Mouse (Mus musculus): ENCODE measurements around the gene Rftn2. TPM values are rescaled to one million over a fixed set of nuclear protein-coding genes. Genes with fewer than 3 reads are reported as not detected.

The Rftn2 gene
- 10 to 100 TPM; 14.3 to 17.6 TPM for total RNA-seq (2021)

DNA sequence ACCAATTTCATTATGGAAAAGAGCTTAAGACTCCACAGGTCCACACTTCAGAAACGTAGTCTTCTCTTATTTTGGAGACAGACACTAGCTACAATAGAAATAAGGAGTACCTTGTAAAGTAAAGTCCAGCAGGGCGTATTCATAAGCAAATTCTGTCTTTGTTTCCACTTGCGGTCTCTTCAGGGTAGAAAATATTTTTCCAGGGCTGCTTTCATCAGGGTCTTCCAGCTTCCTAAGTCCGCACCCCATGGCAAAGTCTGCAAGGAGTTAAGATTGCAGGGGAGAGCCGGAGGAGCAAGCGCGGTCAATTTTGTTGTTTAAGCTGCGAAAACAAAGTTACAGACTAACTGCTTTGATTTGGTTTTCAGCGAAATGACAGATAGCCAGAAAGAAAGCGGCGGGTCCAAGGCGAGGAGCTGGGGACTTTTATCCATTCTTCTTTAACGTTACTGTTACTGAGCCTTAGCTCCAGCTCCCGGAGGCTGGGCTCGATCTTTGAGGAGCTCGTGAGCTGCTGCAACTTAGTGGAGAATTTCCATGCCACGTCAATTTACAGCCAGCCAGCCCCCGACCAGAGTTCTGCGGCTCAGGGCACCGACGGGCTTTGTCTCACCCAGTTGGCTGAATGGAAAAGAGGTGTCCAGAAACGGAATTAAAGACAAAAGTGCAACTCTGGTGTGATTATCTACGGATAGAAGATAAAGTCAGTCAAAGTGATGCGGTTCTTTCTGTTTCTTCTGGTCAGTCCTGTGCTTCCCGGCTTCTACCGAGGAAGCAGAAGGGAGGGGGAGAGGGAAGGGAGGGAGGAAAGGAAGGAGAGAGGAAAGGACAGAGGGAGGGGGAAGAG is at the start of gene Rftn2:
Rftn2 (minus strand) TSS at position 772 of the 847 bp plus-strand sequence.
- peak in 1 of 2 experiments; percentile 39 for DNase-seq (ENCODE audit: extremely low spot score in 1 of 2, low spot score in 2 of 2)
- intact Hi-C loops (cut with DNase I), result no loop called here

DNA sequence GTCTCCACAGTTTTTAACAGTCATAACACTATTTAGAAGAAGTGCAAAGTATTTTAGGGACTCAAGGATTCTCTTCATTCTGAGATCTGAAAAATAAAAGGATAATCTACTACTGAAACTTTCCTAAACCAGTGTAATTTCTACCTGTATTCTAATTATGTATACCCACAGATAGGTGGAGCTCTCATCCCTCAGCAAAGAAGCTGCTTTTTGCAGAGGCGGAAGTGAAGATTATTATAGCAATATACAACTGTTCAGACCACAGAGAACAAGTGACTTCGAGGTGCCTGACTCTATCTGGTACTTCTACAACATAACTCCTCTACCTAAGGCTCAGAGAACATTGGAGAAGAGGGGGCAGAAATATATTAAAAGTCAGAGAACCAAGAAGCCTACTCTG is 38.9 kb upstream of the Rftn2 start:
- intact Hi-C loops (cut with DNase I), result no loop called here
- DNase-seq (ENCODE audit: extremely low spot score in 1 of 2, low spot score in 2 of 2), result no peak

DNA sequence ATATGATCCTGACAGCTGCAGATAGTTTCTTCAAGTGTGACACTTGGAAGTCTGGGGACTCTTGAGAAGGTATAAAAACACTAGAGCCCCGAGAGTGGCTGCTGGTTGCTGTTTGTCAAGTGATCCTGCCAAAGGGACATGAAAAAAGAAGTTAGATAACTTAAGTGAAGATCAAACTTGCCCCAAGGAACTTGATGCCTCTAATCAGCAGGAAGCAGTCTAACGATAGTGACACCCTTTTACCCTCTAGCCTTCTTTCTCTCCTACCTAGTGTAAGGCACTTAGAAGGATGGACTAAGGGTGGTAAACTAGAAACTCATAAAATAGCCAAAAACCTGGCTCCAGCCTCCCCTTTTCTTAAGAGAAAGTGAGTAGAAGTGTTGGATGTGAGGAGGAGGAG is 37.8 kb upstream of the Rftn2 start:
- DNase-seq (ENCODE audit: extremely low spot score in 1 of 2, low spot score in 2 of 2), result no peak
- intact Hi-C loops (cut with DNase I), result no loop called here

DNA sequence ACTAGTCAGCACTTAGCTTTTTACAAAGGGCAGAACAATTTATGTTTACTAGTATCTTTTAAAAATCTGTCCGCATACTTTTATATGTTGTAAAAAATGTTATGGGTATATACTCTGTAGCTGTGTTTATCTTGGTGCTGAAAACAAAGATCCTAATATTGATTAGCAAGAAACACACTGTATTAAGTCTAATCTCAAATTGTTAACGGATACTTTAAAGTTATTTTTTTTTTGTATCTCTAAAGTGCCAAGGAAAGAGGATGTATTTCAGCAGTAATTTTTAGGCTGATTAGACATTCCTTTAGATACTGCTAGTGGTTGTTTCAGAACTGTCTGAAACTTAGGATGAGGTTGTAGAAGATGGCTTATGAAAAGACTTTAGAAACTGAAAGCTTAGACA is 19.8 kb upstream of the Rftn2 start:
- no peak for DNase-seq (ENCODE audit: extremely low spot score in 1 of 2, low spot score in 2 of 2)
- intact Hi-C loops (cut with DNase I), result no loop called here

DNA sequence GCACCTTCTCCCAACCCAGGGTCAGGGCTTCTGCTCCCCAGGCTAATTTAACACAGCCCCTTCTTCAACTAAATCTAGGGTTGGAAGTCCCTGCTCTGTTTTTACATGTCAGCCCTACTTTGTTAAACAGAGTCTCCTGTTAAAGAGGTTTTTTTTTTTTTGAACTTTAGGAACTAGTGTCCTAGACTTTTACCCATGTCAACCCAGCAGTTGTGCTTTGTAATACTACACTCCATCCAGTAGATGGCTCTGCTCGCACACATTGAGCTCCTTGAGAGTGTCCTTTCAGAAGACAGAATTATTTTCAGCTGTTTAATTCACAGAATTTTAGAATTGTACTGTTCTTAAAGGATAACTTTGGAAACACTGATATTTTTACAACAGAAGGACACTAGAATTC is 12.7 kb upstream of the Rftn2 start:
- DNase-seq (ENCODE audit: extremely low spot score in 1 of 2, low spot score in 2 of 2), result peak in 1 of 2 experiments; percentile 50
- intact Hi-C loops (cut with DNase I), result loop anchor here (2.0 to 10.0 kb wide), 2 partner anchors 144 to 154 kb away; partner anchors contain the start of genes Hspd1 and Hspe1

DNA sequence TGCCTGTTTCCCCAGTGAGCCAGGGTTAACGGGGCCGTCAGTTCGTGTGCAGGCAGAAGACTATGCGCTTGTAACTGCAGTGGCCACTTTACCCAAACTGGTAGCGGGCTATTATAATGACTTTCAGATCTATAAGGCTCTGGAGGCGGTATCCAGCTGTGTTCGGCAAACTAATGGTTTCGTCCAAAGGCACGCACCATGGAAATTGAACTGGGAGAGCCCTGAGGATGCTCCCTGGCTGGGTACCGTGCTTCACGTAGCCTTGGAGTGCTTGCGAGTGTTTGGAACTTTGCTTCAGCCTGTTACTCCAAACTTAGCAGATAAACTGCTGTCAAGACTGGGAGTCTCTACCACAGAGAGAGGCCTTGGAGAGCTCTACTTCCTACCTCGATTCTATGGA is 11.9 kb upstream of the Rftn2 start:
- no peak for DNase-seq (ENCODE audit: extremely low spot score in 1 of 2, low spot score in 2 of 2)
- intact Hi-C loops (cut with DNase I), result loop anchor here (2.0 to 10.0 kb wide), 2 partner anchors 144 to 154 kb away; partner anchors contain the start of genes Hspd1 and Hspe1

DNA sequence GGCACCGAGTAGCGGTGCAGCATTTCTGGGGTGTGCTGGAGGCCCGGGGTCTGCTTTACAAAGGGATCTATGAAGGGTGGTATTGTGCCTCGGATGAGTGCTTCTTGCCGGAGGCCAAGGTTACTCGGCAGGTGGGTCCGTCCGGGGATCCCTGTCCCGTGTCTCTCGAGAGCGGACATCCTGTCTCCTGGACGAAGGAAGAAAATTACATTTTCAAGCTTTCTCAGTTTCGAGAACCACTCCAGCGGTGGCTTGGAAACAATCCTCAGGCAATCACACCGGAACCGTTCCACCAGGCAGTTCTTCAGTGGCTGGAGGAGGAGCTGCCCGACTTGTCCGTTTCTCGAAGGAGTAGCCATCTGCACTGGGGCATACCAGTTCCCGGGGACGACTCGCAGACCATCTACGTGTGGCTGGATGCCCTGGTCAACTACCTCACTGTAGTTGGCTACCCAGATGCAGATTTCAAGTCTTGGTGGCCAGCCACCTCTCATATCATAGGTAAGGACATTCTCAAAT is 11.1 kb upstream of the Rftn2 start:
- intact Hi-C loops (cut with DNase I), result loop anchor here (2.0 to 10.0 kb wide), 3 partner anchors 79 to 153 kb away; partner anchors contain the start of genes Hspd1 and Hspe1
- DNase-seq (ENCODE audit: extremely low spot score in 1 of 2, low spot score in 2 of 2), result peak in 1 of 2 experiments; percentile 38

DNA sequence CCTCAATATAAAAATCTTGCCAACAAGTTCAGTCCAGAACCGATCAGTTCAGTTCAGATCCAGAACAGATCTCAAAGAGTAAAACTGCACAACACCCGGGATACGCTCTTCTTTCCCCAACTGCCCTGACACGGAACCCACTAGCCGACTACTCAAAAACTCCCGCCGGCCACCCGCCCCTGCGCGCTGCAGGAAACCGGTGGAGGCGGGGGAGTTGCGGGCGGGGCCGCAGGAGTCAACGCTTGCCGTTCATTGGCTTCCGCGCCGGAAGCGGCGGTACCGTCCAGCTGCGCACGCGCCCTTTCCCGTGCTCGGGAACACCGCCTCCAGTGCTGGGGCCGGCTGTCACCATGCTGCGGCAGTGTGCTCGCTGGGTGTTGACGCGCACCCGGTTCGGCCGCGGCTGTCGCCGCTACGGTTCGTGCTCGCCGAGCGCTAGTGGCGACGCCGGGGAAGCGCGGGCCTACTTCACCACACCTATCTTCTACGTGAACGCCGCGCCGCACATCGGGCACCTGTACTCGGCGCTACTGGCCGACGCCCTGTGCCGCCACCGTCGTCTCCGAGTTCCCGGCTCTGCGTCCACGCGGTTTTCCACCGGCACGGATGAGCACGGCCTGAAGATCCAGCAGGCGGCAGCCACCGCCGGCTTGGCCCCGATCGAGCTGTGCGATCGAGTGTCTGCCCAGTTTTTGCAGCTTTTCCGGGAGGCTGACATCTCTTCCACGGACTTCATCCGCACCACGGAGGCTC is 10.5 kb upstream of the Rftn2 start, which contains the start of gene Mars2:
Mars2 (plus strand) TSS at position 288 of the 753 bp plus-strand sequence.
- intact Hi-C loops (cut with DNase I), result loop anchor here (2.0 to 10.0 kb wide), 2 partner anchors 78 to 152 kb away; partner anchors contain the start of genes Hspd1 and Hspe1
- peak; percentile 93 to 99 for DNase-seq (ENCODE audit: extremely low spot score in 1 of 2, low spot score in 2 of 2)

DNA sequence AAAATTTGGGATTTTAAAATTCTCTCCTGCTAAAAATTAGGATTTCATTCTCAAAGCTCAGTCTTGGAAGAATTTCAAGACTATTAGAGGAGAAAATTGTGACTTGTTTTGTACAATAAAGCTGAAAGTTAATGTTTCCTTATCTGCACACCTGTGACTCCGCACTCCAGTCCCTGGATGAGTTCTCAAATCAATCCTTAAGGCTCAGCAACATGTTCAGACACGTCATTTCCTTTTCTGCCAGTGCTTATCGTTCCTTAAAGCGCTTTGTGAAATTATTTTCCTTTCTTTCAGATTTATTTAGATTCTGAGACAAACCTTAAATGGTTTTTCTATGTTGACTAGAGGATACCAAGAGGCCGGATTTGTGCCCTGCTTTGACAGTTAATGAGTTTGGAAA is 9.9 kb upstream of the Rftn2 start:
- DNase-seq (ENCODE audit: extremely low spot score in 1 of 2, low spot score in 2 of 2), result no peak
- intact Hi-C loops (cut with DNase I), result loop anchor here (2.0 to 10.0 kb wide), 2 partner anchors 78 to 152 kb away; partner anchors contain the start of genes Hspd1 and Hspe1

DNA sequence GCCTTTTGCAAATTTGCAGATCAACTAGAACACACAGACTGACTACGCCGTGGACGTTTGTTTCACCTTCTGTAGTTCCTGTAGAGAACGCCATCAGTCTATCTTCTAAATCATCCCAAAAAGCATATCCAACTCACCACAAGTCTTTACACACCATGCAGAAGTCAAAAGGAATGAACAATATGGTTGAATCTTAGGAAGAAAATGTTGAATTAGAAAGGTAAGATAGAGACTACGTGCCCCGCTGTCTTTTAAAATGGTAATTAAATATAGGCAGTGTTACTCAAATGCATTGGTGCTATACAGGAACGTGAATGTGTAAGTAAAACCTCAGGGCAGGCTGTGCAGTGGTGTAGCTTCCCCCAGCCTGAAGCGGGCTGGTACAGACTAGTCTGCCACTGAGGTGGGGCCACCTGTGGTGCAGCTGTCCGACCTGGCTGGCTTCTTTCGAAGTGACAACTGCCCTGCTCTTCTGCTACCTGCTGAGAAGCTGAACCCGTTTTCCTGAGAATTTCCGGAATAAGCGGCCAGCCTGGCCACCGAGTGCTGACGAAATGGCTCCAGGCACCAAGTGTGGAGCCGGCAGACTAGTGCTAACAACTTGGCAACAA is 8.4 kb upstream of the Rftn2 start:
- intact Hi-C loops (cut with DNase I), result loop anchor here (10.0 kb wide), 1 partner anchor 150 kb away; the partner anchor contains the start of genes Hspd1 and Hspe1

DNA sequence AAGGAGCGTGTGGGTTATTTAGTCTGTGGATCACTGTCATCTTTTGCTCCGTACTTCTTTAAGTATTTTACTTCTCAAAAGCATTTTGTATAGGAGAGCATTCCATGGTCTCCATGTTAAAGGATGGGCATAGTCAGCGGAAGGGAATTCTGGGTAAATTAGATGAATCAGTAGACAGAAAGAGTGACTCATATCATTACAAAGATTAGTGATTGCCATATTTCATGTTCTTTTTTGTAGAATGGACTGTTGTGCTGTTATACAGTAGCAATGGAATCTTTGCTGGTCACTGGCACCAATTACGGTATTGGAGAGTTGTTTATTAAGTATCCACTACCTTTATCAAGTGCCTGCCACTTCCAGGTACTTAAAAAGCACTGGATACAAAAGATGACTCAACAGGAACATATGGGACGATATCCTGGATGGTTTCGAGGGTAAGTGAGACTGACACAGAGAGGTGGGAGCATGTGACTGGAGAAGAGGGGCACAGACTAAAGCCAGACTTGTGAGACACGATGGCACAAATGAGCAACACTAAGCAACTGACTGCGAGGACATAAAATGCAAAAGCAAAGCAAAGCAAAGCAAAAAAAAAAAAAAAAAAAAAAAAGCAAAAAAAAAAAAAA is 1.8 kb upstream of the Rftn2 start:
- DNase-seq (ENCODE audit: extremely low spot score in 1 of 2, low spot score in 2 of 2), result no peak
- intact Hi-C loops (cut with DNase I), result no loop called here

More for the DNA sequence above, 8.4 kb upstream of the Rftn2 start:
- DNase-seq (ENCODE audit: extremely low spot score in 1 of 2, low spot score in 2 of 2), result peak in 1 of 2 experiments; percentile 26

DNA sequence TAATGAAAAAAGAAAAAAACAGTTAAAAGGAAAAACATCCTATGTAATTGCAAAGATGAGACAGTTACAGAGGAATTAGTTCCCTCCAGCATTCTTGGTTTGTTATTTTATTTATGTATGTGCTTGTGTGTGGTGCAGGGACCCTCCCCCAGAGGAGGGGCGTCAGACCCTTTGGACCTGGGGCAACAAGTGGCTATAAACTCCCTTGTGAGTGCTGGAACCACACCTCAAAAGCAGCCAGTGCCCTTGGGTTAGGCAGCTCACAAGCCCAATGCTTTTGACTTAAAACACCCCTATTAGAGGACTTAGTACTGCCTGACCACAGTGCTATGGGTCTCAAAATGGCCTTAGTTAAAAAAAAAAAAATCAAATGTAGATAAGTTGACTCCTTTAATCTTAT is 794 bp upstream of the Rftn2 start:
- intact Hi-C loops (cut with DNase I), result no loop called here
- DNase-seq (ENCODE audit: extremely low spot score in 1 of 2, low spot score in 2 of 2), result no peak

DNA sequence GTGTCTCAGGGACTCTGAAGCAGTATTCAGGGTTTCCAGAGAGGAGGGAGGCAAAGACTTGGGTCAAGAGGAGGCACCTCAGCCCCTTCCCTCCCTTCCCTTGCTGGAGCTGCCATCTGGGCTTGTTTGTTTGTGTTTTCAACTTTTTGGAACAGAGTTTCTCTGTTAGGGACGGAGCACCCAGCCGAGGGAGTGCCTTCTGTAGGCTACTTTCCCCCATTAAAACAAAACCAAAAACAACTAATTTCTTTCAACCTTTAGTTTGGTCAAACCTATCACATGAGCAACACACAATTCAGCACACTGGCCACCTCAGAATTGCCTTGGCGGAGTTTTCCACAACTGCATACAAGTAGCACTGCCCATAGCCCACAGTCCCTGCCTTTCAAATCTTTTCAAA is 1.2 kb downstream of the Rftn2 start:
- intact Hi-C loops (cut with DNase I), result no loop called here
- DNase-seq (ENCODE audit: extremely low spot score in 1 of 2, low spot score in 2 of 2), result no peak

DNA sequence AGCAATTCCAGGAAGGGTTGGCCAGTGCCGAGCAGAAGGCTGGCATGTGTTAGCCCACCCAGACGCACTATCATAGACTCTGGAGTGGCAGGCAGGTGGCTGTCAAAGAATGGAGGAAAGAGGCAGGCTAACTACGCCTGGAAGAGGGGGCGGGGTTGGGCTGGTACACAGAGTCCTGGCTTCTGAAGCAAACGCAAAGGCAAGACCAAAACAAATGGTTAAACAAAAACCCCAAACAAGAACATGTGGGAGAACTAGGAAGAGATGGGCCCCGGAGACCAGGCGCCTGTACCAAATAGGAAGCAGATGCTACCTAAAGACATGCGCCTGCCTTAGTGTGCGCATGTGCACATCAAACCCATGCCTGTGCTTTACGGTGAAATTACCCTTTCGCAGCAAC is 2.5 kb downstream of the Rftn2 start:
- intact Hi-C loops (cut with DNase I), result no loop called here
- DNase-seq (ENCODE audit: extremely low spot score in 1 of 2, low spot score in 2 of 2), result no peak

DNA sequence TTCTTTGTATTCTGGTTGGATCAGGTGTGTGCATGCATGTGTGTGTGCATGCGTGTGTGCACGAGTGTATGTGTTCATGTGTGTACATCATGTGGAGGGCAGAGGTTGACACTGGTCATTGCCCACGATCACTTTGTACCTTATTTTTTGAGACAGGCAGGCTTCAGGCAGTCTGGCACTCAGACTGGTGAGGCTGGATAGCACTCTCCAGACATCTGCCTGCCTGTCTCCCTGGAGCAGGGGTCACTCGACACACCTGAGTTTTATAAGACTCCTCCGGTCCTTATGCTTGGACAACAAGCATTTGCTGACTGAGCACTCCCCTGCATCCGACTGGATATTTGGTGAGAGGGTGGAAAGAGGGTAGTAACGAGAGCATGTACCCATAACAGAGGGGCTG is 3.6 kb downstream of the Rftn2 start:
- intact Hi-C loops (cut with DNase I), result no loop called here
- DNase-seq (ENCODE audit: extremely low spot score in 1 of 2, low spot score in 2 of 2), result no peak

DNA sequence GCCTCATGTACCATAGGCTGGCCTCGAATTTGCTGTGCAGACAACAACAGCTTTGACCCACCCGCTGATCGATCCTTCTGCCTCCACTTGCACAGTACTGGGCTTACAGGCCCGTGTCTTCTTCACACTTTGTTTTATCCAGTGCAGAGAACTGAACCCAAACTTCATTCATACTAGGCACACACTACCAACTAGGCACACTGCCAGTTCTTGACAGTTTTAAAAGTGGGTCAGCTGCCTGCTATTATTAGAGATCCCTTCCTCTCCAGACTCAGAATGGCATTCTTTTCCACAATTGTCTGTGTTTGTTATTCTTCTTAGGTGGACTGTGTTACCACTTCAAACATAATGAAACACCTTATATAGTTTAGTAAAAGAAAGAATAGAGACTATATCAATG is 5.2 kb downstream of the Rftn2 start:
- intact Hi-C loops (cut with DNase I), result no loop called here
- DNase-seq (ENCODE audit: extremely low spot score in 1 of 2, low spot score in 2 of 2), result peak in 1 of 2 experiments; percentile 43

DNA sequence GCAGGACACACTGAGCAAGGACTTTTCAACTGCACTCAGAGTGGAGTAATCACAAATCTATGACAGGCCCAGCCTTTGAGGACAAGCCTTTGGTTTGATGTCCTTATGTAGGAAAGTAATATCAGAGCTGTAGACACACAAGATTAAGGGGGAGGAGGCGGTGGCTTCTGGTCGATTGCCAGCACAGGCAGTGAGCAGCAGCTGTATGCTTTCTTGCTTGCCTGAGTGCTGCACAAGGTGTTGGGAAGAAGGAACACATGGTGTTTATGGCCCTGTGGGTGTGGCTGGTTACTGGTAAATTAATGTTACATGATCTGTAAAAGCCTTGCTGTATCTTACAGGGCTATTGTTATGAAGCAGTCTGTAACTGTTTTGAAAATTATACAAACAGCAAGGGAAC is 9.4 kb downstream of the Rftn2 start:
- intact Hi-C loops (cut with DNase I), result no loop called here
- DNase-seq (ENCODE audit: extremely low spot score in 1 of 2, low spot score in 2 of 2), result no peak

DNA sequence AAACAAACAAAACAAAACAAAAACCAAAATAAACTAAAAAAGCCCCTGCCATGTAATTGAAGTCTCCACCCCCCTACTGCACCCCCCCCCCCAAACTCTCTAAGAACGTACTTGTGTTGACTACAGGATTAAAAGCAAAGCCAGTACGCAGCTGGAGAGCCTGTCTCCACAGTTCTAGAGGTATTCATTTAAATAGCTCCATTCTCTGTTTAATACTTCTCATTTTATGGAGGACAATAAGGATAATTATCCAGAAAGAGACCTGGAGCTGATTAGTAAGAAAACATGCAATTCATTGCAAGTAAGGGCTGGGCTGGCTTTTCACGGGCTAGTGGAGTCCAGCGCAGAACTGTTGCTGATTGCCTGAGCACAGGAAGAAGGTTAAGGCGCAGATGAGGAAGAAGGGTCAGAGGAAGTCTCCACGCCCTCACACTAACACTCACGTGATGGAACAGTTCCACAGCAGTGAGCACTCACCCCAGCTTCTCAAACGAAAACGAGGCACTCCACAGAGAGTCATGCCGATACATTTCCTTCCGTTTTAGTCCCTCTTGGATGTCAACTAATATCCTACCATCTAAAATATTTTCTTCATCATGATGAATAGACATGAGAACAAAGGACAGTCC is 11.3 kb downstream of the Rftn2 start:
- intact Hi-C loops (cut with DNase I), result no loop called here
- DNase-seq (ENCODE audit: extremely low spot score in 1 of 2, low spot score in 2 of 2), result no peak
